Comparison of ENCODE assay signal across 8 mouse cellular contexts in genomic region chr5:105494918-105495901, GRCm38 (mm10). TPM values are rescaled to one million over a fixed set of nuclear protein-coding genes. Genes with fewer than 3 reads are reported as not detected.
DNase-seq lines count a peak whose midpoint lies in the region; ATAC-seq and TF ChIP-seq lines count a peak whose summit lies in the region.

No protein-coding gene starts in this region.

- intact Hi-C loops in gastrocnemius, postnatal 36 days (cut with DNase I), result loop anchor here (5.0 kb wide), 1 partner anchor 78 kb away; the partner anchor contains the start of gene Lrrc8b

- H3K4me3 ChIP-seq in cortical plate, adult 2 months (ENCODE audit: insufficient read depth, low read length), result no peak overlapping the region
- peak overlapping the region; percentile 10; the same call in 1 of the 2 replicates for H3K4me3 ChIP-seq in intestine, embryonic 14.5 days (ENCODE audit: low read depth, low read length)
- H3K4me3 ChIP-seq in midbrain, embryonic 16.5 days (ENCODE audit: low read depth, low read length), result peak overlapping the region; percentile 9; the same call in 1 of the 2 replicates

- peak; percentile 82 for ATAC-seq in intestine, embryonic 14.5 days (replicated peaks; ENCODE audit: low FRiP score, low TSS enrichment, low read depth)
- ATAC-seq in midbrain, embryonic 16.5 days, result peak; percentile 57

- TF ChIP-seq CTCF in cortical plate, adult 2 months (IDR thresholded peaks at IDR 0.05; ENCODE audit: extremely low read depth, insufficient read depth, low read length), result peak; percentile 32; the same call in 1 of the 2 replicates

- H3K9ac ChIP-seq in intestine, embryonic 14.5 days (ENCODE audit: low read length), result no peak overlapping the region
- no peak overlapping the region; the same call in 1 of the 2 replicates for H3K9ac ChIP-seq in midbrain, embryonic 16.5 days (ENCODE audit: low read depth, low read length)

- H3K4me2 ChIP-seq in intestine, embryonic 14.5 days (ENCODE audit: low read length), result peak overlapping the region; percentile 43
- H3K4me2 ChIP-seq in midbrain, embryonic 16.5 days (ENCODE audit: low read length), result peak overlapping the region; percentile 53

- no peaks in the 10 kb centered on the region for H3K36me3 ChIP-seq in intestine, embryonic 14.5 days (ENCODE audit: control insufficient read depth, insufficient read depth, low read length)
- H3K36me3 ChIP-seq in midbrain, embryonic 16.5 days (ENCODE audit: control insufficient read depth, insufficient read depth, low read length), result no peaks in the 10 kb centered on the region
- no peaks in the 10 kb centered on the region for H3K36me3 ChIP-seq in splenic B cell, adult 2 months (ENCODE audit: control insufficient read depth, insufficient read depth, low read length, poor library complexity, severe bottlenecking)

- H3K27ac ChIP-seq in cortical plate, adult 2 months (ENCODE audit: insufficient read depth, low read length), result no peak overlapping the region
- H3K27ac ChIP-seq in intestine, embryonic 14.5 days (ENCODE audit: low read depth), result no peak overlapping the region
- no peak overlapping the region for H3K27ac ChIP-seq in midbrain, embryonic 16.5 days (ENCODE audit: low read length)

- no peak for TF ChIP-seq POLR2A in cortical plate, adult 2 months (IDR thresholded peaks at IDR 0.05; ENCODE audit: extremely low read depth, insufficient read depth, low read length)

- WGBS in intestine, embryonic 14.5 days, result 11% methylated on average over 21 of the region's 24 CpGs
- WGBS in midbrain, embryonic 16.5 days, result 5% methylated on average over 23 of the region's 24 CpGs

- H3K9me3 ChIP-seq in intestine, embryonic 14.5 days (ENCODE audit: control insufficient read depth, low read length), result no peaks in the 10 kb centered on the region
- no peaks in the 10 kb centered on the region for H3K9me3 ChIP-seq in midbrain, embryonic 16.5 days (replicated peaks; ENCODE audit: control insufficient read depth, low read length, poor library complexity, severe bottlenecking)

- H3K4me1 ChIP-seq in cortical plate, adult 2 months (ENCODE audit: control insufficient read depth, insufficient read depth, low read length), result peaks cover 19% of the 10 kb centered on the region
- no peaks in the 10 kb centered on the region; the same call in 1 of the 2 replicates for H3K4me1 ChIP-seq in intestine, embryonic 14.5 days (replicated peaks; ENCODE audit: control insufficient read depth, insufficient read depth, low read length)
- peaks cover 29% of the 10 kb centered on the region for H3K4me1 ChIP-seq in midbrain, embryonic 16.5 days (ENCODE audit: control insufficient read depth, insufficient read depth, low read length)

- DNase-seq in cerebellum, postnatal 14 days, result peak; percentile 34 to 56
- no peak for DNase-seq in cerebellum, adult 11-12 months
- DNase-seq in gastrocnemius, postnatal 36 days, result peak; percentile 65 to 73
- peak; percentile 81 for DNase-seq in intestine, embryonic 14.5 days (ENCODE audit: low spot score)
- peak; percentile 79 for DNase-seq in liver
- DNase-seq in splenic B cell, adult 2 months (ENCODE audit: low read depth, low spot score), result peak; percentile 94

- no peaks in the 10 kb centered on the region for H3K27me3 ChIP-seq in intestine, embryonic 14.5 days (replicated peaks; ENCODE audit: control insufficient read depth, insufficient read depth, low read length)
- H3K27me3 ChIP-seq in midbrain, embryonic 16.5 days (ENCODE audit: control insufficient read depth, insufficient read depth, low read depth, low read length), result no peaks in the 10 kb centered on the region
- H3K27me3 ChIP-seq in splenic B cell, adult 2 months (ENCODE audit: control insufficient read depth, insufficient read depth, low read length, poor library complexity, severe bottlenecking), result no peaks in the 10 kb centered on the region

RNA-seq across cellular contexts. Expression of gene Lrrc8c, which starts 24.0 kb away (rescaled TPM):
- polyA plus RNA-seq in cortical plate, adult 2 months (2012; rRNA removed), result 13.1 and 14.0 TPM in 2 replicates
- 10 to 100 TPM in 1 of 2 experiments, 1 to 10 TPM in 1; 8.3 to 11.0 TPM for total RNA-seq in gastrocnemius, postnatal 36 days (2021)
- polyA plus RNA-seq in intestine, embryonic 14.5 days (2014; fragmentation: Nextera tagmentation; extraction: Ambion mirVana), result 19.1 and 21.2 TPM in 2 replicates
- polyA plus RNA-seq in midbrain, embryonic 16.5 days (2015; fragmentation: Nextera tagmentation; extraction: Ambion mirVana), result 10.4 and 13.0 TPM in 2 replicates
